ENCODE assay signal across 8 mouse cellular contexts in the genomic region with DNA sequence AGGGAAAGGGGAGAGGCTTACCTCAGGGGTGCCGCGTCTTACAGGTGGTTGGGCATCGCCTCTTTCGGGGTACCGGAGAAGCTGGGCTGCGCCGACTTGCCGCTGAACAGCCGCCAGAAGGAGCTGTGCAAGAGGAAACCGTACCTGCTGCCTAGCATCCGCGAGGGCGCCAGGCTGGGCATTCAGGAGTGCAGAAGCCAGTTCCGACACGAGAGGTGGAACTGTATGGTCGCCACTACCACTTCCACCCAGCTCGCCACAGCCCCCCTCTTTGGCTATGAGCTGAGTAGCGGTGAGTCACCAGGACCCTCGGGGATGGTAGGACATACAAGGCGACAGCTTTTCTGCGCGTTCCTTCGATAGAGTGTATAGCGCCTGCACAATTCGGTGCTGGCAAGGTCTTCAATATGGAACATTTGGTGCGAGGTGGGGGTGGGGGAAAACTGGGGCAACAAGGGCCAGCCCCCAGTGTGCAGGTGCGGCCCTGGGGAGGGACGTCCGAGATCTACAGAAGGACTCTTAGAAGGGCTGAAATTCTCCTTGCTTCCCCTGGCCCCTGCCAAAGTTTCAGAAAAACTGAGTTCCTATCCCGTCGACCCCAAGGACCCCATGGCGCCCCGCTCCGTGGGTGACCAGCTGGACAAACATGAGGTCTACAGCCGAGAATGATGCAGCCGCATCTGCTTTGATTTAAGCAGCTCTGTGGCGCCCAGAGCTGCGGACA. TPM values are rescaled to one million over a fixed set of nuclear protein-coding genes. Genes with fewer than 3 reads are reported as not detected.
A peak's percentile ranks its signal among the peaks of the same experiment; 100 is the strongest.
DNase-seq lines count a peak whose midpoint lies in the region; ATAC-seq and TF ChIP-seq lines count a peak whose summit lies in the region.

No protein-coding gene starts in this region.

- H3K4me1 ChIP-seq in forebrain, embryonic 12.5 days: peaks cover 21% of the 10 kb centered on the region
- H3K4me1 ChIP-seq in intestine, embryonic 14.5 days (replicated peaks; ENCODE audit: control insufficient read depth, insufficient read depth, low read length): peaks cover 16% of the 10 kb centered on the region
- H3K4me1 ChIP-seq in lung, postnatal 0 days (ENCODE audit: insufficient read depth, low read depth, low read length): 0 out of 2 replicates have a peak, but pooled peaks cover 6% of the 10 kb centered on the region

- DNase-seq in kidney, postnatal 10 days: peak; percentile 42
- DNase-seq in kidney, adult 9 months: no peak
- DNase-seq in adrenal gland, postnatal 36 days: peak; percentile 20 to 22
- peak; percentile 73 for DNase-seq in intestine, embryonic 14.5 days (ENCODE audit: low spot score)
- DNase-seq in lung, postnatal 0 days (ENCODE audit: low spot score): no peak
- peak; percentile 18 to 36 for DNase-seq in right cerebral cortex, adult 2 months (ENCODE audit: low spot score in 2 of 2)

- H3K36me3 ChIP-seq in forebrain, embryonic 12.5 days (replicated peaks): no peaks in the 10 kb centered on the region
- H3K36me3 ChIP-seq in intestine, embryonic 14.5 days (ENCODE audit: control insufficient read depth, insufficient read depth, low read length): no peaks in the 10 kb centered on the region
- H3K36me3 ChIP-seq in lung, postnatal 0 days (ENCODE audit: insufficient read depth, low read length): no peaks in the 10 kb centered on the region

- TF ChIP-seq CTCF in lung, postnatal 0 days (IDR thresholded peaks at IDR 0.05): peak; percentile 40

- peak overlapping the region; percentile 44 for H3K4me3 ChIP-seq in forebrain, embryonic 12.5 days (replicated peaks)
- H3K4me3 ChIP-seq in intestine, embryonic 14.5 days (ENCODE audit: low read depth, low read length): peak overlapping the region; percentile 39
- peak overlapping the region; percentile 24 for H3K4me3 ChIP-seq in lung, postnatal 0 days (ENCODE audit: low read depth, low read length)

- H3K27me3 ChIP-seq in forebrain, embryonic 12.5 days: peaks cover 51% of the 10 kb centered on the region
- peaks cover 29% of the 10 kb centered on the region for H3K27me3 ChIP-seq in intestine, embryonic 14.5 days (replicated peaks; ENCODE audit: control insufficient read depth, insufficient read depth, low read length)
- H3K27me3 ChIP-seq in lung, postnatal 0 days (replicated peaks; ENCODE audit: insufficient read depth, low read length): peaks cover 20% of the 10 kb centered on the region

- no peaks in the 10 kb centered on the region for H3K9me3 ChIP-seq in forebrain, embryonic 12.5 days
- no peaks in the 10 kb centered on the region for H3K9me3 ChIP-seq in intestine, embryonic 14.5 days (ENCODE audit: control insufficient read depth, low read length)
- no peaks in the 10 kb centered on the region for H3K9me3 ChIP-seq in lung, postnatal 0 days (ENCODE audit: low read length)

- peak overlapping the region; percentile 47; the same call in 1 of the 2 replicates for H3K9ac ChIP-seq in forebrain, embryonic 12.5 days
- no peak overlapping the region for H3K9ac ChIP-seq in intestine, embryonic 14.5 days (ENCODE audit: low read length)
- no peak overlapping the region for H3K9ac ChIP-seq in lung, postnatal 0 days (replicated peaks; ENCODE audit: low read depth)

- no peak for TF ChIP-seq EP300 in lung, postnatal 0 days (IDR thresholded peaks at IDR 0.05)

- WGBS in forebrain, embryonic 12.5 days: under 1% methylated on average over 38 of the region's 38 CpGs
- WGBS in intestine, embryonic 14.5 days: 2% methylated on average over 36 of the region's 38 CpGs
- under 1% methylated on average over 35 of the region's 38 CpGs for WGBS in lung, postnatal 0 days

- peak overlapping the region; percentile 85 for H3K4me2 ChIP-seq in forebrain, embryonic 12.5 days
- H3K4me2 ChIP-seq in intestine, embryonic 14.5 days (ENCODE audit: low read length): peak overlapping the region; percentile 81
- H3K4me2 ChIP-seq in lung, postnatal 0 days (replicated peaks; ENCODE audit: low read depth, low read length): peak overlapping the region; percentile 40

- peak; percentile 74 for ATAC-seq in forebrain, embryonic 12.5 days (ENCODE audit: low FRiP score)
- peak; percentile 59; the same call in 1 of the 2 replicates for ATAC-seq in intestine, embryonic 14.5 days (replicated peaks; ENCODE audit: low FRiP score, low TSS enrichment, low read depth)
- peak; percentile 23; the same call in 1 of the 2 replicates for ATAC-seq in lung, postnatal 0 days
- no peak for ATAC-seq in erythroblast, adult 5-6 weeks (replicated peaks; ENCODE audit: low FRiP score, poor library complexity, severe bottlenecking)

- H3K27ac ChIP-seq in forebrain, embryonic 12.5 days: no peak overlapping the region
- no peak overlapping the region for H3K27ac ChIP-seq in intestine, embryonic 14.5 days (ENCODE audit: low read depth)
- no peak overlapping the region for H3K27ac ChIP-seq in lung, postnatal 0 days (ENCODE audit: low read length)

RNA-seq across cellular contexts. Expression of gene Wnt16, which starts 0.9 kb away (rescaled TPM):
- under 1 TPM in 1 of 2 experiments, not detected in 1; 0.16 TPM for total RNA-seq in adrenal gland, postnatal 36 days (2021)
- 0.17 and 0.69 TPM in 2 replicates for polyA plus RNA-seq in forebrain, embryonic 12.5 days (2016; fragmentation: Nextera tagmentation; extraction: Ambion mirVana)
- polyA plus RNA-seq in intestine, embryonic 14.5 days (2014; fragmentation: Nextera tagmentation; extraction: Ambion mirVana): 0.69 and 0.79 TPM in 2 replicates
- 0.26 TPM in 1 of 2 replicates, not detected in the other for polyA plus RNA-seq in lung, postnatal 0 days (2015; fragmentation: Nextera tagmentation; extraction: Ambion mirVana)
- not detected in 2 replicates for total RNA-seq in erythroblast, adult 5-6 weeks (2015; ENCODE audit: low replicate concordance)
- not detected in 2 replicates for total RNA-seq in erythroblast, adult 5-6 weeks (2017; ENCODE audit: low replicate concordance)

Comparison
In these comparisons a context has a peak if more than half of its experiments do, and no peak if none do; other contexts are left out.
1. DNase-seq: peak in kidney, postnatal 10 days (single experiment), adrenal gland, postnatal 36 days (2 of 2), intestine, embryonic 14.5 days (single experiment) and right cerebral cortex, adult 2 months (2 of 2); none in kidney, adult 9 months (single experiment) and lung, postnatal 0 days (single experiment).
2. Peak in every context shown above with its lines, with median percentiles within 50 percentile points of each other: H3K4me2 ChIP-seq and H3K4me3 ChIP-seq.